Mouse (Mus musculus) gonadal fat pad, adult 2 months (tissue): Measurements from ENCODE around the gene Spag16. TPM values are rescaled to one million over a fixed set of nuclear protein-coding genes. Genes with fewer than 3 reads are reported as not detected.
"Not testable (repeated sequence)": the region's sequence is repeated elsewhere in the genome, so short reads cannot be mapped to it uniquely, and the experiment has no call there.

Source experiments
- DNase-seq: peaks from one replicate; pipeline ENCODE4 v3.0.0-alpha.2; 2012; ENCODE audit warnings: low read depth
- polyA plus RNA-seq: library from polyadenylated mRNA; depleted of rRNA; stranded (reverse); fragments of >200 nt; gene quantifications from 2 replicates; pipeline ENCODE4 v1.2.3, GENCODE M21; 2012; rRNA removed

The Spag16 gene
- 0.72 and 2.4 TPM in 2 replicates for polyA plus RNA-seq

DNA sequence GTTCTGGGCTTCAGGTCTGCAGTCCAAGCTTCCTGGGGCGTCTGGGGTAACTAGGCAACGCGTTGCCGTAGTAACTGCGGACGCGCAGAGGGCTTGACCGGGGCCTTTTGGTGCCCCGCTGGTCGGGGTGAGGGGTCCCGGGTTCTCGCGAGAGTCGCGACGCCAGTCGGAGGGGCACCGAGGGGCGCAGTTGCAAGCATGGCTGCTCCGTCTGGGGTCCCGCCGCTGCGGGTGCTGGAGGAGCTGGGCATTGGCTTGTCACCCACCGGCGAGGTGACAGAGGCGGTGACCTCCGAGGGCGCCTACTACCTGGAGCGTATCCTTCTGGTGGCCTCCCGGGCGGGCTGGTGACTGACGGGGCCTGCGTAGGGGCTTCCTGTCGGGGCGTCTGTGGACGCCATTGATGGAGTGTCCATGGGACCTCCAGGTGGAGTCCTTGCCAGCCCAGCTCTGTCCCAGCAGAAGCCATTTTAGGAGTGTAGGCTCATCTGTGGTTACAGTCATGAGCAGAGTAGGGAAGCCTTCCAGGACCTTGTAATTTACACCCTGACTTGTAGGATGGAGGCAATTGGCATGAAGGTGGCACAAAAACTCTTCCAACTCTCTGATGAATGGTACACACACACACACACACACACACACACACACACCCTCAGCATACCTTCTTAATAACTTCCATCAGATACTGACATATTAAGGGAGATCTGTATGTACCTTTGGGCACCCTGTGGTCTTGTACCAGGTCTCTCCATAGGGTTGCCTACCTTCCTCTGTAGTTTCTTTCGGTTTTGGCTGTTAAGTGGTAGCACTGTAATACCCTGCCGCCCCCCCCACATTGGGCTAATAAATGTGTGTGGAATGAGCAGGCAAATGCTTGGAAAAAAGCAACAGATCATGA lies at the start of gene Spag16:
Gene Spag16 (plus strand): TSS at position 165 of the 898 bp plus-strand sequence.
- DNase-seq: no peak

DNA sequence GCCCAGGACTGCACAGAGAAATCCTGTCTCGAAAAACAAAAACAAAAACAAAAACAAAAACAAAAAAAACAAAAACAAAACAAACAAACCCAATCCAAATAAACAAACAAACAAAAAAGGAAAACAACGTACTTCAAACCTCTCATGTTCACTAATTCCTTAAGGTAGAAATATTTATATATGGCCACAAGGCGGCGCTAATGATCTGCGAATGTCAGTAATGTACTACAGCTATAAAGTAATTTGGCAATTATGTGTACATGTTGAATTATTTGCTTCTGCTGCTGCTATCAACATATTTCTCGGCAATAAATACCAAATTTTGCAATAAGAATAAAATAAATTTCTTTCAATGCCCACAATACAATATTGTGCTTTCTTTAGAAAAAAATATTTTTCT lies 41.6 kb upstream of the Spag16 start:
- no peak for DNase-seq

DNA sequence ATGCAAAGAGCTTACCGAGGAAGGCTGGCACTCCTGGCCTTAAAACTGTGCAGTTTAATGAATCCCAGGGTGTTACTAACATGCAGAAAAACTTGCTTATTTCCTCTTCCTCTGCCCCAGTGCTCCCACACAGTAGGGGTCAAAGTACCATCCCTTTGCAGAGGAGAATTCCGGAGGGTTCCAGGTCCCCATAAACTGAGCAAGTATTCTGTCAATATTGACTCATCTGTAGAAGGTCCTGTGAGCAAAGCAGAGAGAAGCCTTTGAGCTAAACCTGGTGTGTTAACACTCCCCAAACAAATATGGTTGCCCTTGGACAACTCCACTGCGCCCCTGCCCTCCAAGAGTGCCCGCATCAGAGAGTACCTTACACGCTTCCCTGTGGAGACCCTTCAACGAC lies 40.1 kb upstream of the Spag16 start:
- no peak for DNase-seq

DNA sequence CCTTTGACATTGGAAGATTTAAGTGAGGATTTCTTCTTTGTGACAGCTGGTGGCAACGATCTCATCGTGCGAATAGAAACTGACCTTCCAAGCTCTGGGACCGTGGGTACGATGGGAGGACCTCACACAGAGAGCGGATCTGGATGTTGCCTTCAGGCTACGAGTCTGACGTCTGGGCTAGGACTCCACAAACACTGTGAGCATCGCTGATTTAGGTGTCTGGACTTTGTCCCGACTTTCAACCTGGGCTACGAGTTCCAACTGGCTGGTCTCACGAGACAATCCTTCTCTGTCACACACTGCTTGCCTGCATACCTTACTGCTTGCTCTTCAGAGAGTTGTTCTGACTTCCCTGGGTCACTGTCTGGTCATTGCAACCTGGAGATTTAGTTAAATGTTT lies 39.4 kb upstream of the Spag16 start:
- no peak for DNase-seq

DNA sequence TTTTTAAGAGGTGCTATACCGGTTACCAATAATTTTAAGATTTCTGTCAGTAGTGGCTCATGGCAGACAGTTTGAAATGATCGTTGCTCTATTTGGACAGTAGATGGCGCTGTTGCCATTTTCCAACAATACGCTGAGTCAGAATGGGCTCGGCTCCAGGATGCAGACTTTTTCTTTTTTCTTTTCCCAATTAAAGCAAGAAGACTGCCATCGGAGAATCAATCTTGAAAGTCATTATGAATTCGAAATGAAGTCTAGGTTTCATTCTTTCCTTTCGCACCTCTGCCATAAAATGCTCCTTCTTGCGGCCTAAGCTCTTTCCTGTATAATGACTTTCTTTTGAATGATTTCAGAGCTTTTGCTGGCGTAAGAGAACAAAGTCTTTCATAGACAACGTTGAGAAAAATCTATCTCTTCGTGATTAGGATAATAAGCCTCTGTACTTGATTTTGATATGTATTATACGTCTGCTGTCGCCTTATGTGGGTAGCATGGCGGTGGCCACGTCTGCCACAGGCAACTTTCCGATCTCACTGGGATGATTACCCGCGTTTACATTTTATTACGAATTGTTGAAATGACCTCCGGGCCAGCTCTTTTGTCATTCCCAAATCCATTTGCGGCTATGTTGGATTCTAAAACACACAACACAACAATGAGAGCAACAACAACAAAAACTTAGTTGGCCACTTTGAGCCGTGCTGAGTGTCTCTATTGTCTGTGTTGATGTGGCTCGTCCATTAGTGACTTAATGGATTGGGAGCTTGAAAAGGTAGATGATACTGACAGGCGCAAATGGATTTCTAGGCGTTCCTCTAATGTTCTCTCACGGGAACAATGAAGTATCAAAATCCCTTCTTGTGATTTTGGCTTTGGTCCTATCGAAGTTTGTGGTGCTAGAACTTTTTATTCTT lies 36.2 kb upstream of the Spag16 start:
- no peak for DNase-seq

DNA sequence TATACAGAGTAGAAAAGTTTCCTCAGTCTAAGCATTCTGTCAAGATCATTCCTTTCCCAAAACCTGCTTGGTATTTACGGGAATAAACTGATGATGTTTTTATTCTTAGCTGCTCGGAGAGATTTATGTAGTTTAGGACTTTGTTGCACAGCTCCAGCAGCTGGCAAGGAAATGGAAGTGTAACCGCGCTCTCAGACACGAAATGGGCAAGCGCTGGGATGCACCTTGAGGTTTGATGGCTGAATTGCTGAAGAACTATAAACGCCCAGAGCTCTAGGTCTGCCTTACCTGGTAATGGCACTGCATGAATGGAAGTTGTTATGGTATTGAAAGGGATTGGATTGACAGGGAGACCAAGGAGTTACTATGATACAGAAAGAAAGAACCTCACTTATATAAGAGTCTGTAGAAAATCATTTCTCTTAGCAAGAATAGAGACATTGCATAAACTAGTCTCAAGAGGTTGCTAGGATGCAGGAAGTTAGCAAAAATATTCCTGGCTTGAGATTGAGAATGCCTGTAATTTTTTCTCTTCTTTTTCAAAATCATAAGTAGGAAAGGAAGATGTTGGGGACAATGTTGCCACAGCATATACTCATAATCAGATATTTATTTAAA lies 27.7 kb upstream of the Spag16 start:
- no peak for DNase-seq

- DNase-seq: no peak
These were observed 16.6 kb upstream of the Spag16 start for GRCm38 (mm10) chr1:69810161-69810560.

- not testable (repeated sequence) for DNase-seq
These were observed 1.1 kb upstream of the Spag16 start for GRCm38 (mm10) chr1:69825635-69826034.

DNA sequence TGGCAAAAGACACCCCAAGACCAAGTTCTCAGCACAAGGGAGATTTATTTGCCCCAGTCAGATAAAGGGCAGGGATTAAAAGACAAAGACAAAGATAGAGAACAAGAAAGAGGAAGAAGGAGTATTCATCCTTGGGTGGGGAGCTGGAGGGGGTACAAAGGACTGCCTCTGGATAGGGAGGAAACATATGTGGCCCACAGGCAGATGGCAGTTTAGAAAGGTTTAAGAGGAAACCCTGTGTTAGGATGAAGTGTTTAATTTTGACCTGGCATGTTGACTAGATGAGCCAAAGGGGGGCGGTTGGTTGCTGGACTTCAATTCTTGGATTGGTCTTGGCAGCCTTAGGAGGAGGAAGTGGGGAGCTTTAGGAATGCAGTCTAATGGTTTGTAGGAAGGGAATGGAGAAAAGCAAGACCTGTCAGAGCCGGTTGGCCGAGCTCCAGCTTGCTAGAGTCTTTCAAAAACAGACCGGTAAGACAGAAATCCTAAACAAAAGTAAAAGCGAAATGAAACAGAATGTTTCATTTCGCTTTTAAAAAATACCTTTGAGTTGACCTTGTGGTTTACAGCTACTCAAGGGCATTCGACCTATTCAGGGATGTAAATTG lies 2.2 kb downstream of the Spag16 start:
- DNase-seq: no peak

DNA sequence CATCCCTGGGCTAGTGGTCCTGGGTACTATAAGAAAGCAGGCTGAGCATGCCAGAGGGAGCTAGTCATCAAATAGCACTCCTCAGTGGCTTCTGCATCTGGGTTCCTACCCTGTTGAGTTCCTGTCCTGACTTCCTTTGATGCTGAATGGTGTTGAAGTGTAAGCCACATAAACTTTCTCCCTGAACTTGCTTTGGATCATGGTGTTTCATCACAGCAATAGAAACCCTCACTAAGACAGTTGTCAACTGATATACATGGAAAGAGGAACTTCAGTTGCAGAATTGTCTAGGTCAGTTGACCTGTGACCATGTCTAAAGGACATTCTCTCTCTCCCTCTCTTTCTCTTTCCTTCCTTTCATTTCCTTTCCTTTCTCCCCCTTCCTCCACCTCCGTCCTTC lies 3.8 kb downstream of the Spag16 start:
- no peak for DNase-seq

- DNase-seq: no peak
These were observed 4.2 kb downstream of the Spag16 start for GRCm38 (mm10) chr1:69831002-69831401.

DNA sequence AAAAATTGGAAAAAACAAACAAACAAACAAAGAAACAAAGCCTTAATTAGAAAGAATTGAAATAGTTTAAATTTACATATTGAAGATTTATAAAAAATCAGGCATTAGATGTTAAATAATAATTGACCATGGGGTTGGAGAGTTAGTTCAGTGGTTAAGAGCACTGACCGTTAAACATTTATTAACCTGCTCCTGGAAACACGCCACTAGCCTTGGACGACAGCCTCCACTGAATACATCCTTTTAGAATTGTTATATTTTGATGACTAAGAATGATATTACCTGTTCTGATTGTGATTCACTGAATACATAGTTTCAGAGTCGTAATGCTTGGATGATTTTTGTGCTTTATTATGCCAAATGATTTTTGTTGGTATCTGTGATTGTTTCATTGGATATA lies 6.7 kb downstream of the Spag16 start:
- DNase-seq: not testable (repeated sequence)

- no peak for DNase-seq
These were observed 26.7 kb downstream of the Spag16 start for GRCm38 (mm10) chr1:69853436-69853835.

- DNase-seq: no peak
These were observed 41.0 kb downstream of the Spag16 start for GRCm38 (mm10) chr1:69867776-69868175.

DNA sequence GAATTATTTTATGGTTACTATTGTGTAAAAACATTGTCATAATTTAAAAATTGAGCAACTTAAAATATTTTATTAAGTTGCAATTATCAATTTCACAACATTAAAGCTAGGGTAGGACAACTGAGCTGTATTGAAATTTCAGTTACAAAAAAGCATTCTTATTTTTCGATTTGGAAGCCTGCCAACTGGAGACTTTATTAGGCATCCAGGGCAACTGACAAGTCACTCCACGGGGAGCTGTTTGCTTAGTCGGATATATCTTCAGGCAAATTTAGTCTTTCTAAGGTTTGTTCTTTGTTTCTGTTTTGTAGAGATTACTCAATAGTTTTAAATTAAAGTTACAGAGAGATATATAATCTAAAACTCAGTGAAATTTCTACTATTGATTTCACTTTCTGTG lies 129.8 kb downstream of the Spag16 start:
- no peak for DNase-seq

DNA sequence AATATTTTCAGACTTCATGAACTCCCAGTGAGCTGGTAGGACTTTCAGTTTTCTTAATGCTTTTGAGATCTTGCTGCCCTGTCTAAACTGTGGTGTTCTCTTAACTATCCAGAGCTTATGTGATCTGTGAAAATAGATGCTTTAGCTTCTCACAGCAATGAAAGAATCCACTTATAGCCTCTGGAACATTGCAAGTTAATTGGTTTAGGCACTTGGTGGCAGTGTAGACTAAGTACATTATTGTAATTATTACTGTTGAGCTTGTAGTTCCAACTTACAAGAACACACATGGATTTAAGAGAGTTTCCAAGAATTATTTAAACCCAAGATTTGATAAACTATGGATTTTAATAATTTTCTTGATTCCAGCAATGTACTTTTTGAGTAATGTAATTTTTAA lies 170.1 kb downstream of the Spag16 start:
- DNase-seq: no peak

GRCm38 (mm10) chr1:70012991-70013390 lies 186.2 kb downstream of the Spag16 start:
- no peak for DNase-seq

DNA sequence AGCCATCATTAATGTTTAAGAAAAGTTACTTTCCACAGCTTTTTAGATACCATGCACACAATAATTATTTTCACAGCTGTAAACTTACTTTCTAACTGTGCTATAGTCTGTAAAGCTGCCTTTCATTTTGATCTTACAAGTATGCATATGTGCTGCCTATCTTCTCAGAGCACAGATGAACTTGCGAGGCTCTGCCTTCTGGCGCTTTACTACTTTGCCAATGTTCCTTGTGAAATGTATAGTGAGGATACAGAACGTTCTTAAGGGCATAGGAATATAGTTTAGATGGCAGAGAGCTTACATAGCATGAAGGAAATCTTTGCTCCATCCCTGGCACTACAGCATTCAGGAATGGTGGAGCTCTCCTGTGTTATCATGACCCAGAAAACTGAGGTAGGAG lies 210.6 kb downstream of the Spag16 start:
- DNase-seq: no peak

GRCm38 (mm10) chr1:70067404-70067803 lies 240.6 kb downstream of the Spag16 start:
- DNase-seq: no peak

- no peak for DNase-seq
These were observed 246.7 kb downstream of the Spag16 start for GRCm38 (mm10) chr1:70073440-70073839.

- no peak for DNase-seq
These were observed 252.0 kb downstream of the Spag16 start for GRCm38 (mm10) chr1:70078806-70079205.
